Mouse (Mus musculus): ENCODE measurements at regions not wholly inside any gene's neighbourhood (a gene's known extent, or its start where the extent isn't known, plus 50 kb on each side); places are given as distances from the start of the nearest gene placed in this dataset.
A peak's percentile ranks its signal among the peaks of the same experiment; 100 is the strongest.

DNA sequence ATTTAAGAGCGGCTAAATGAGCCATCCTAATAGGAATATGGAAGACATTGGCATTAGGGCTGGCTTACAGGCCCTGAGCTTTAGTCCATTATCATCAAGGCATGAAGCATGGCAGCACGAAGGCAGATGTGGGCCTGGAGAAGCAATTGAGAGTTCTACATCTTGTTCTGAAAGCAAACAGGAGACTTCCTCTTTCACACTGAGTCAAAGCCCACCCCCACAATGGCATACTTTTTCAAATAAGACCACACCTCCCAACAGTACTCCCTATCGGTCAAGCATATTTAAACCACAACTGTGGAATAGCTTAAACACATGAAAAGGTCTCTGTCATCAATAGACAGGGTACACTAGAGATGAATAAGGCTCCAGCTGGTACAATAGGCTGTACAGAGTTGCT is 381.5 kb upstream of the Rag2 start:
- Histone ChIP-seq H3K4me2 (no peak overlapping the region), H3K9ac (no peak overlapping the region), H3K4me1 (replicated peaks) (0 out of 2 replicates have a peak, but pooled peaks cover 4% of the 10 kb centered on the region), H3K4me3 (no peak overlapping the region), H3K36me3 (no peaks in the 10 kb centered on the region), H3K9me3 (no peaks in the 10 kb centered on the region), H3K27me3 (no peaks in the 10 kb centered on the region), H3K27ac (no peak overlapping the region)
- WGBS, result 92% methylated on average over 3 of the region's 3 CpGs
- no peak for ATAC-seq (ENCODE audit: low FRiP score)

DNA sequence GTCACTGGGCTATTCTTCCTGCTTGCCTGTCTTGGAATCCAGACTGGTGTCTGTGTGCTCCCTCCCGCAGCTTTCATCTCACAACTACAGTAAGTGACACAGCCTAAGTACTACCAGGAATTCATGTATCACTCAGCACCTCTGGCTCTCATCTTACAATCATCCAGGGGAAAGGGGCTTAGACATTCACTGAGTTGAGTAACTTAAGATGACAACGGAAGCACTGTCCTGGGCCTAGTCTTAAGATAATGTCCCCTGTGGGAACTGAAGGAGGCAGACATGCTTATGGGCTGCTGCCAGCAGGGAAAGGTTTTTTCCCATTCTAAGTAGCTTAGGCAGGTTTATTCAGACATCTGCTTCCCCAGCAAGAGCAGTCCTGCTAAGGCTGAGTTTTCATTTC is 377.4 kb upstream of the Rag2 start:
- Histone ChIP-seq H3K27ac (no peak overlapping the region), H3K4me1 (replicated peaks) (0 out of 2 replicates have a peak, but pooled peaks cover 4% of the 10 kb centered on the region), H3K4me3 (no peak overlapping the region), H3K36me3 (no peaks in the 10 kb centered on the region), H3K27me3 (no peaks in the 10 kb centered on the region), H3K9ac (no peak overlapping the region), H3K4me2 (no peak overlapping the region), H3K9me3 (no peaks in the 10 kb centered on the region)
- WGBS, result 56% methylated on average over 2 of the region's 2 CpGs
- no peak for ATAC-seq (ENCODE audit: low FRiP score)

DNA sequence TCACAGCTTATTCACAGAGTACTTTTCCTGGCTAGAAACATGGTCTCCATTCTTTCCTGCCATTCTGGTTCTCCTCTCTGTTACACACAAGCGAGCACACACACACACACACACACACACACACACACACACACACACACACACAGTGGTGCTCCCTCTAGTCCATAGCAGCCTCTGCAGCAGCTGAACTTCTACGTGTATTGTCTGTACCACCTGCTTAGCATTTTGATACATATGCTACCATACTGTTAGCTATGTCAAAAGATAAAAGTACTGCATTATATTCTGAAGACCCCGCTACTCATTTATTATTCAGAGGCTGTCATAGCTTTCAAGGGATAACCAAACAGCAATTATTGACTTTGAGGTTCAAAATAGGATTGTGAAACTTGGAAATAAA is 372.3 kb upstream of the Rag2 start:
- Histone ChIP-seq H3K36me3 (no peaks in the 10 kb centered on the region), H3K27ac (no peak overlapping the region), H3K9me3 (no peaks in the 10 kb centered on the region), H3K9ac (no peak overlapping the region), H3K4me1 (replicated peaks) (0 out of 2 replicates have a peak, but pooled peaks cover 3% of the 10 kb centered on the region), H3K4me2 (no peak overlapping the region), H3K4me3 (no peak overlapping the region), H3K27me3 (no peaks in the 10 kb centered on the region)
- no peak for ATAC-seq (ENCODE audit: low FRiP score)
- 69% methylated on average over 3 of the region's 3 CpGs for WGBS

DNA sequence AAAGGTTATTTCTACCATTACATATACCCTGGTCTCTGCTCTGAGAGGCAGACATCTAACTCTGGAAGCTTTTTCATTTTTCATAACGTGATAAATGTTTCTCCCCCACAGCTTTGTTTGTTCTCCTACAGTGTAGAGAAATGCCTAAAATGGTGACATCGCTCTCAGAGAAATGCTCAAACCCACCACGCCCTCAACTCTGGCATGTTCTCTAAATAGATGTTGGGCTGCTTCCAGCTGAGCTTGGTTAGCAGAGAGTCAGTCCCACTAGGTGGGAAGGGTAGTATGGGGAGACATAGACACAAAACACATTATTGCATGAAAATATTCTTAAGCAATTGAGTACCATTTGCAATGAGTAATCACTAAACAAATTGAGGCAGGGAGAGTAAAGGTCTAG is 368.1 kb upstream of the Rag2 start:
- Histone ChIP-seq H3K4me3 (no peak overlapping the region), H3K4me2 (no peak overlapping the region), H3K36me3 (no peaks in the 10 kb centered on the region), H3K4me1 (replicated peaks) (no peaks in the 10 kb centered on the region), H3K9ac (no peak overlapping the region), H3K9me3 (no peaks in the 10 kb centered on the region), H3K27ac (no peak overlapping the region), H3K27me3 (no peaks in the 10 kb centered on the region)
- WGBS, result 72% methylated on average over 3 of the region's 3 CpGs
- no peak for ATAC-seq (ENCODE audit: low FRiP score)

DNA sequence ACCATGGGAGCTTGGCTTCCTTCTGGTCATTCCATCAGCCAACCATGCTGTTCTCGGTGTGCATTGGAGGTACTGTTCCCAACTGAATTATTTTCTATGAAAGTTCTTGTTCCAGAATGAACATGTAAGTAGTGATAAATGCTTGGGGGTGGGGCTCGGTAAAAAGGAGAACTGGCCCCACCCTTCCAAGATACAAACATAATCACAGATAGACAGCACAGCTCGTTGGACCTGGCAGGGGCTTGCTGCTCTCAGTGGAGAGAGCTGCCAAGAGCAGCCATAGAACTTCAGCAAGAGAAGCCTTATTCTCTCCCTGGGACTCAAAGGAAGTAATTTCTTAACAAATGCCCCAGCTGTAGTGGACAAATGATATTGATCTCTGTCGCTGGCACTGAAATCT is 360.6 kb upstream of the Rag2 start:
- Histone ChIP-seq H3K27ac (no peak overlapping the region), H3K27me3 (no peaks in the 10 kb centered on the region), H3K9ac (no peak overlapping the region), H3K9me3 (no peaks in the 10 kb centered on the region), H3K36me3 (no peaks in the 10 kb centered on the region), H3K4me1 (replicated peaks) (no peaks in the 10 kb centered on the region), H3K4me2 (no peak overlapping the region), H3K4me3 (no peak overlapping the region)
- WGBS, result 83% methylated on average over 4 of the region's 4 CpGs
- no peak for ATAC-seq (ENCODE audit: low FRiP score)

DNA sequence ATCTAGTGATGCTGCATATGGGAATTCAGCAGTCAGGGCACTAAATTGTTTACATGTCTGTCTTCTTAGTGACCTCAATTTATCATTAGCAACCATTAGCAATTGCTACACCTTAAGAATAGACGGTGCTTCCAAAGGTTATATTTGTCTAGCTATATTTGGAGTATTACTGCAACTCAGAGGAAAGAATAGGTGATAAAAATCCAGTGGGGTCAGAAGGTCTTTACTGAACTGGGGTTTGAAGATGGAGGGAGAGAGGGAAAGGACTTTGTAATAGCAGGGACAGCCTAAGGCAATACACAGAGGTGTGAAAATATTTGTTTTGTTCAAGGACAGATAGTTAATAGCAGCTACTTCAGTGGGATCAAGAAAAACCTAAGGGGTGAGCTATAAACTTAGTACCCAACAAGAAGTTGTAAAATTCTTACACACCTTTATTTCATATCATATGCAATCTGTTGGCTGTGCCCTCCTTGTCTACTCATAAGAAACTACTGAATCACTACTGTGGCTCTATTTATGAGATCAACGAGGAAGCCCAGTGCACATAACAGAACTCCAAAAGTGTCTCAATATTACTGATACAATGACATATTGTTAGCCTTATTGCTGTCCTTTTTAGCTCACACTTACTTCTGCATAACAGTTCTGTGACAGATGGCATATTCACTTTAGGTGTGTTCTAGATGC is 357.7 kb upstream of the Rag2 start:
- Histone ChIP-seq H3K4me2 (no peak overlapping the region), H3K4me3 (no peak overlapping the region), H3K9ac (no peak overlapping the region), H3K4me1 (replicated peaks) (no peaks in the 10 kb centered on the region), H3K9me3 (no peaks in the 10 kb centered on the region), H3K27me3 (no peaks in the 10 kb centered on the region), H3K27ac (no peak overlapping the region), H3K36me3 (no peaks in the 10 kb centered on the region)
- ATAC-seq (ENCODE audit: low FRiP score), result no peak
- 86% methylated on average over 2 of the region's 2 CpGs for WGBS

DNA sequence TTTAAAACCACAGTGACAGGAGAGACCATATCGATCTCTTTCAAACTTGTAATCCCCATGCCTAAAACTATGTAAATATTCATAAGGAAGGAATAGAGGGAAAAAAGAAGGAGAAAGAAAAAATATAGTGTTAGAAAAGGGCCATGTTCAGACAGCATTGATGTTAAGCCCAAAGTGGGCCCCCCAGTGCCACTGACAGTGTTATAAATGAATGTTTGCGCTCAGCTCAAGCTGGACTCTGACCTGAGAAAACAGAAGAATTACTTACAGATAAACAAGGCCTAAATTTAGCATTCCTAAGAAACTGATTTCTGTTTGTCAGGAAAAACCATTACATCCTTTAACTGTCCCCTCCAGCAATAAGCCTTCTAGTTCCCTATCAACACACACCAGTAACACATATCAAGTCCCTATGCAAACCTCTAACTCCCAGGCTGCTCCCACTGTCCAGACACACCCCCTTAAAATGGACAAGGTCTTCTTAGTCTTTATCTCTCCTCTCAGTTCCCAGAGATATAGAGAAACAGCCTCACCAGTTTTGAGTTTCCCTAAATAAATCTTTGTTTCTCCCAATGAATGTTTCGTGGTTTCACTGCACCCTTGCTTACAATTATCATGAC is 350.4 kb upstream of the Rag2 start:
- H3K4me1 ChIP-seq (replicated peaks), result no peaks in the 10 kb centered on the region
- ATAC-seq (ENCODE audit: low FRiP score), result no peak

DNA sequence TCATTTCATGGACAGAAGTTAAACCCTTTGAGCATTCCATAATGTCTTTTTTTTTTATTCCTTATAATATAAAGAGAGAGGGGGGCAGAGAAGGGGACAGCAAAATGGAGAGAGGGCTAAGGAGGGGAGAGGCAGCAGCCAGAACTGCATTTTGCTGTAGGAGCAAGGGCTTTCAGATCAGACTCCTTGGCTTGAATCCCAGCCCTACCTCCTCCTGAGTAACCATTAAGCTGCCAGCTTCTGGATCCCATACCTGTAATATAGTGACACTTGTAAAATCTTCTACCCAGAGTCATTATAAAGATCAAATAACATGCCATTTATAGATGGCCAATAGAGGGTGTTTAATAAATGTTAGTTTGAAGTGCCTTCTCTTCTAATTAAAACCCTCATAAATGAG is 339.6 kb upstream of the Rag2 start:
- no peaks in the 10 kb centered on the region for H3K36me3 ChIP-seq
- H3K4me3 ChIP-seq, result no peak overlapping the region
- no peak overlapping the region for H3K4me2 ChIP-seq
- no peak overlapping the region for H3K27ac ChIP-seq
- H3K27me3 ChIP-seq, result no peaks in the 10 kb centered on the region
- ATAC-seq (ENCODE audit: low FRiP score), result no peak
- no peaks in the 10 kb centered on the region for H3K4me1 ChIP-seq (replicated peaks)
- no peak overlapping the region for H3K9ac ChIP-seq
- no peaks in the 10 kb centered on the region for H3K9me3 ChIP-seq

More for the DNA sequence above, 350.4 kb upstream of the Rag2 start:
- Histone ChIP-seq H3K9me3 (no peaks in the 10 kb centered on the region), H3K9ac (no peak overlapping the region), H3K27me3 (no peaks in the 10 kb centered on the region), H3K4me2 (no peak overlapping the region), H3K36me3 (no peaks in the 10 kb centered on the region), H3K4me3 (no peak overlapping the region), H3K27ac (no peak overlapping the region)
- WGBS, result 80% methylated on average over 3 of the region's 3 CpGs

DNA sequence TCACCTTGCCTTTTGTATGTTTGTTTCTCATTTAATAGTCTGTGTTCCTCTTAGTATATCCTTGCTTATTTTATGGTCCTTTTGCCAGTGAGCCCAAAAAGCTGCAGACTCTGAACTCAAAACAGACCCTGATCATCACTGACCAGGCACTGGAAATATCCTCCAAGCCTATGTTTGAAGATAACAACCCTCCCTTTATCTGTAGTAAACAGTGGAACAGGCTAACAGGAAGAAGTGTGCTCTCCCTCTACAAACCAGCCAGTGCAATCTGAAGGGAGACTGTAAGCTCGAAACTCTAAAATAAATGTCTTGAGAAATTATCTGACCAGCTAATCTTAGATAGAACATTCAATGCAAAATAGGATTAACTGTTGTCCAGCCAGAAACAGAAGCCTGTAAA is 336.4 kb upstream of the Rag2 start:
- WGBS, result 90% methylated on average over 1 of the region's 1 CpGs
- Histone ChIP-seq H3K4me1 (replicated peaks) (no peaks in the 10 kb centered on the region), H3K9me3 (no peaks in the 10 kb centered on the region), H3K36me3 (no peaks in the 10 kb centered on the region), H3K9ac (no peak overlapping the region), H3K27me3 (no peaks in the 10 kb centered on the region), H3K4me3 (no peak overlapping the region), H3K27ac (no peak overlapping the region), H3K4me2 (no peak overlapping the region)
- ATAC-seq (ENCODE audit: low FRiP score), result no peak

DNA sequence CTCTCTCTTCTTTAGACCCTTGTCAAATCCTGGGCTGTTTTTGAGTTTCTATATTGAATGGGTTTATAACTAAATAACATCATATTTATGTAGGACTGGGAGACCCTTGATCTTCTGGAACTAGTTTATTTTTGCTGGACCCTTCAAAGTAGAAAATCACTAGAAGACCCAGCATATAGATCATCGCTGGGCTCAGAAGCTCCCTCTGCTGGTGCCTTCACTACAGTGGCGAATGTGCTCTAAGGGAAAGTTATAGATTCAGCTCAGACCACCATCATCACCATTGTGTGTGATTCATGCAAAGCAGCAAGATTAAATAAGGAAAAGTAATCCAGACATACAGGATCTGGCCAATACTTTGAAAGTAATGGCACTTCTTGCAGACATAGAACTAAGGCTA is 335.4 kb upstream of the Rag2 start:
- WGBS, result 40% methylated on average over 2 of the region's 2 CpGs
- H3K4me2 ChIP-seq, result no peak overlapping the region

DNA sequence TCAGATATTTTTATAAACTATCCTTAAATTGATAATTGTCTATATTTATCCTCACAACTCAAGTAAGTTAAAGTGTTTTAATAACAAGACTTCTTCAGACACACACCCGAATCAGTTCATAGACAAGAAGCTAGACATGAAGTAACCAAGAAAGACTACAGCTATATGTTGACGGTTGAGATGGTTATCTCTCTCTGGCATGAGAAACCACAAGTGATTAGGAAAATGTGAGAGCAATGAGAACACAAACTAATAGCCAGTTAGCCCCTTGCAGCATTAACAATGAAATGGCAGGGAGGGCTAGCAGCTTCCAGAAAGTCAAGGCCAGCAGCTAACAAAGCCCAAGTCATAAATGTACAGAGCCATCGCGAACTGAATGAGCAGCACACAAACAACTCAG is 333.8 kb upstream of the Rag2 start:
- Histone ChIP-seq H3K4me1 (replicated peaks) (peaks cover under 1% of the 10 kb centered on the region; the same call in 1 of the 2 replicates), H3K27ac (no peak overlapping the region), H3K9me3 (no peaks in the 10 kb centered on the region), H3K4me3 (no peak overlapping the region), H3K36me3 (no peaks in the 10 kb centered on the region), H3K9ac (no peak overlapping the region), H3K27me3 (no peaks in the 10 kb centered on the region), H3K4me2 (no peak overlapping the region)
- WGBS, result 96% methylated on average over 4 of the region's 4 CpGs
- ATAC-seq (ENCODE audit: low FRiP score), result no peak

More for the DNA sequence above, 335.4 kb upstream of the Rag2 start:
- H3K4me1 ChIP-seq (replicated peaks), result no peaks in the 10 kb centered on the region
- H3K27me3 ChIP-seq, result no peaks in the 10 kb centered on the region
- no peak overlapping the region for H3K4me3 ChIP-seq
- H3K27ac ChIP-seq, result no peak overlapping the region
- no peaks in the 10 kb centered on the region for H3K9me3 ChIP-seq
- ATAC-seq (ENCODE audit: low FRiP score), result no peak
- no peaks in the 10 kb centered on the region for H3K36me3 ChIP-seq
- H3K9ac ChIP-seq, result no peak overlapping the region

DNA sequence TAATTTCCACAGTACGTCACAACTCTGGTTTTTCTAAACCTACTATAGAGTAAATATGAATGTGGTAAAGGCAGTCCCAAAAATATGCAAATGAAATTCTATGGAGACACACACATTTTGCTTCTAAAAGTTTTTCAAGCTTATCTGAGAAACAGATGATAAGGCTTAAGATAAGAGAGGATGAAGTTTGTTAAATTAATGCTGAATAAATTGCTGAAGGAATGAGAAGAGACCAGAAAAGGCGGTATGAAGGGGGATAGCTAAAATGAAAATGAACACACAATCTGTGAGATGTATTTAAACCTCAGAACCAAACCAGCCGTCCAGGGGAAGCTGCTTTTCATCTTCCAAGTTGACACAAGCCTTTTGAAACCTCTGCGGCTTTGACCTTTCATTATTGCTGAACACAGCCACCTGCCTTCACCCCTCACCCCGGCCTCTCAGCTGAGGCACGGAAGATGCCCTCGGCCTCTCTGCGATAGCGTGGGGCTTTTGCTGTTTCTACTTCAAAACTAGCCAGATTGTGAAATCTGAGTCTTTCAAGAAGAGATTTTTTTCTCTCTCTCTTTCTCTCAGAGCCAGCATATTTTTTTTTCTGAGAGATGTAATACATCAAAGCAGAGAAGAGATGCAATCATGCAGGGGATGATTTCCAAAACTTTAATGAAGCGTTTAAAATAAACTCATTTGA is 328.7 kb upstream of the Rag2 start:
- ATAC-seq (ENCODE audit: low FRiP score), result no peak
- 0 out of 2 replicates have a peak overlapping the region, but pooled peaks have one; percentile 19 for H3K4me2 ChIP-seq

DNA sequence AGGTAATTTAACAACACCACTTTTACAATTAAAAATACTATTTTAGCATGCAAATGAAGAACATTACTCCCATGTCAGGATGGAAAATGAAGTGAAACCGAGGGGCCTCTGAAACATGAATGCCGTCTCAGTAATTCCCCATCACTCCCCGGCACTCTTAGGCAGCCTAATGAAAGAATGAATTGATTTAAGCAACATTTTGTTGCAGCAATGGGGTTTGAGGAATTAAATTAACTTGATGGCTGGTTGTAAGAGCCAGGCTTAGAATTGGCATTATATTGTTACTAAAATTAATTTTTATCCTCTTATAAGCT is 328.2 kb upstream of the Rag2 start:
- no peak for ATAC-seq (ENCODE audit: low FRiP score)
- Histone ChIP-seq H3K4me1 (replicated peaks) (peaks cover 7% of the 10 kb centered on the region), H3K4me2 (no peak overlapping the region), H3K36me3 (no peaks in the 10 kb centered on the region), H3K9me3 (no peaks in the 10 kb centered on the region), H3K27ac (no peak overlapping the region), H3K4me3 (no peak overlapping the region), H3K27me3 (no peaks in the 10 kb centered on the region), H3K9ac (no peak overlapping the region)
- 33% methylated on average over 3 of the region's 3 CpGs for WGBS

More for the DNA sequence above, 328.7 kb upstream of the Rag2 start:
- H3K9me3 ChIP-seq, result no peaks in the 10 kb centered on the region
- peaks cover 7% of the 10 kb centered on the region for H3K4me1 ChIP-seq (replicated peaks)
- WGBS, result 30% methylated on average over 10 of the region's 10 CpGs
- H3K9ac ChIP-seq, result no peak overlapping the region
- H3K27ac ChIP-seq, result 0 out of 2 replicates have a peak overlapping the region, but pooled peaks have one; percentile 48
- H3K36me3 ChIP-seq, result no peaks in the 10 kb centered on the region
- no peak overlapping the region for H3K4me3 ChIP-seq
- H3K27me3 ChIP-seq, result no peaks in the 10 kb centered on the region
